Mouse (Mus musculus) stomach, postnatal 0 days (tissue): ENCODE measurements around the gene Slc24a3.

Experiments
- CTCF ChIP-seq: IDR thresholded peaks from 2 replicates; pipeline ENCODE4 v1.5.1; 2016; ENCODE audit warnings: antibody characterized with exemption, low read depth, mild to moderate bottlenecking, moderate library complexity
- EP300 ChIP-seq: optimal IDR thresholded peaks from 2 replicates; pipeline ENCODE3; 2016; ENCODE audit warnings: antibody characterized with exemption

DNA sequence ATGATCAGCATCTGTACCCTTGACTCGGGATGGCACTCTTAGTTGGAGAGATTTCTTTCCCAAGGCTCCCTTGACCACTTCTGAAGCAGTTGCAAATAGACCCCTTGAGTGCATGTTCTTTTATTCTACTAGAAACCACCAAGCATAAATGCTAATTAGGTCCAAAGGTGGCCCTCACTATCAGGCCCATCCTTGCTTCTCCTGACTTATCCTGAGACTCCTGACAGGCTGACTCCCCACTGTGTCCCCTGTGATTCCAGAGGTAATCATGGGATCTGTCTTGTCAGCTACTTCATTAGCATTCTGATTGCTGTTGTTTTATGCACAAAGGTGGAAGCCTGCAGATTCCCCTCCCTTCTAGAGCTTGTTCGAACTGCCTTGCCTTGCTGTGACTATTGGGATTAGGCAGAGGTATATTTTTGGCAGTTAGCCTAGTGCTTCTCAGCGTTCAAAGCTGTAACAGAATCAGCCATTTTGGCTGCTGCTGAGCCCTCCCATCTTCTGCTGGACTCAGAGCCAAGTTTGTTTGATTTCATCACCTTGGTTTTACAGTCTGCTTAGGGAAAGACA lies 293.4 kb downstream of the Slc24a3 start:
- TF ChIP-seq CTCF (no peak), EP300 (no peak)
